In the genomic region with DNA sequence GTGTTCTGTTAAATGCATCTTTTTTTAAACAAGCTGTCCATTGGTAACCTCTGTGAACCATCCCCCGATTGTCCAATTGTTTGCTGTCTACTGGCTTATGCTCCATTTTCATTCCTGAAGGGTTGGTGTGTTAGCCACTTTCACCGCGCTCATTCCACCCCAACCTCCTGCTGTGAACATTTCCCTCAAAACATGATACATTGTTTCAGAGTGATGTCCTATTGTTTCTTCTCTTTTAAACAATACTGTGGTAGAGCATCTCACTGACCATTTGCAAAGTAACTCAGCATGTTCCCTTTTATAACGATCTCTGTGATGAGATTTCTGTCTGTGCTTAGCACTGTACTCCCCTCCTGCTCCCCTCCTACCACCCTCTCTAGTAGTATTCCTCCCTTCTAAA, we compare ENCODE assay signal across 24 mouse cellular contexts.
DNase-seq lines count a peak whose midpoint lies in the region; ATAC-seq lines count a peak whose summit lies in the region.
"Had no signal": no experiment of that assay in that cellular context is flagged by ENCODE, and none has a peak within 500 bp of the region (broad histone marks: within the 10 kb centered on the region; RNA-seq: fewer than 3 reads in every experiment).

No protein-coding gene starts in this region.

- H3K4me3 ChIP-seq in forebrain, embryonic 10.5 days, result no peak overlapping the region
- no peak overlapping the region for H3K4me3 ChIP-seq in forebrain, embryonic 12.5 days (replicated peaks)
- H3K4me3 ChIP-seq: embryonic facial prominence, embryonic 10.5 days; embryonic facial prominence, embryonic 12.5 days; forebrain, embryonic 13.5 days; forebrain, embryonic 15.5 days had no signal

- H3K4me1 ChIP-seq in forebrain, embryonic 10.5 days, result peaks cover 11% of the 10 kb centered on the region
- peaks cover 6% of the 10 kb centered on the region; the same call in 1 of the 2 replicates for H3K4me1 ChIP-seq in forebrain, embryonic 12.5 days
- H3K4me1 ChIP-seq: embryonic facial prominence, embryonic 10.5 days; embryonic facial prominence, embryonic 12.5 days; forebrain, embryonic 13.5 days; forebrain, embryonic 15.5 days had no signal

- no peaks in the 10 kb centered on the region for H3K36me3 ChIP-seq in forebrain, embryonic 10.5 days (replicated peaks)
- no peaks in the 10 kb centered on the region for H3K36me3 ChIP-seq in forebrain, embryonic 12.5 days (replicated peaks)
- H3K36me3 ChIP-seq: embryonic facial prominence, embryonic 10.5 days; embryonic facial prominence, embryonic 12.5 days; forebrain, embryonic 15.5 days had no signal

- no peaks in the 10 kb centered on the region for H3K9me3 ChIP-seq in forebrain, embryonic 10.5 days
- no peaks in the 10 kb centered on the region for H3K9me3 ChIP-seq in forebrain, embryonic 12.5 days
- H3K9me3 ChIP-seq: embryonic facial prominence, embryonic 10.5 days; embryonic facial prominence, embryonic 12.5 days; forebrain, embryonic 13.5 days; forebrain, embryonic 15.5 days had no signal

- 0 out of 2 replicates have a peak overlapping the region, but pooled peaks have one; percentile 2 for H3K27ac ChIP-seq in forebrain, embryonic 10.5 days
- H3K27ac ChIP-seq in forebrain, embryonic 12.5 days, result no peak overlapping the region
- H3K27ac ChIP-seq: embryonic facial prominence, embryonic 10.5 days; embryonic facial prominence, embryonic 12.5 days; forebrain, embryonic 13.5 days; forebrain, embryonic 15.5 days had no signal

- H3K27me3 ChIP-seq in forebrain, embryonic 10.5 days (ENCODE audit: poor library complexity, severe bottlenecking), result peaks cover 3% of the 10 kb centered on the region; the same call in 1 of the 2 replicates
- H3K27me3 ChIP-seq in forebrain, embryonic 12.5 days, result no peaks in the 10 kb centered on the region
- H3K27me3 ChIP-seq: embryonic facial prominence, embryonic 12.5 days; forebrain, embryonic 15.5 days; Patski had no signal

- H3K9ac ChIP-seq in forebrain, embryonic 12.5 days, result no peak overlapping the region
- H3K9ac ChIP-seq: embryonic facial prominence, embryonic 12.5 days; forebrain, embryonic 13.5 days; forebrain, embryonic 15.5 days; forebrain, postnatal 0 days had no signal

- DNase-seq in forebrain, embryonic 10.5 days (ENCODE audit: extremely low spot score, low spot score), result no peak
- DNase-seq in retina, postnatal 1 day, result peak; percentile 24
- DNase-seq in retina, embryonic 14.5 days (ENCODE audit: low spot score), result no peak
- DNase-seq in Muller cell, postnatal 12 days (ENCODE audit: inconsistent ontology term), result peak; percentile 60
- peak; percentile 83 for DNase-seq in ZHBTc4 (ENCODE audit: low read depth, low spot score)
- no peak for DNase-seq in spleen, adult 18-20 months
- DNase-seq: adrenal gland, adult 8-10 months; adrenal gland, postnatal 14 days; adrenal gland, postnatal 36 days; B cell, adult 2 months; cerebellum, adult 11-12 months; cerebellum, adult 2 months; cerebellum, adult 9-10 months; cerebellum, postnatal 10 days; cerebellum, postnatal 25 days; forebrain, postnatal 0 days had no signal

- H3K4me2 ChIP-seq in forebrain, embryonic 12.5 days, result no peak overlapping the region
- H3K4me2 ChIP-seq: embryonic facial prominence, embryonic 12.5 days; forebrain, embryonic 13.5 days; forebrain, embryonic 15.5 days had no signal

- WGBS in forebrain, embryonic 10.5 days, result 71% methylated on average over 4 of the region's 4 CpGs
- WGBS in forebrain, embryonic 12.5 days, result 74% methylated on average over 4 of the region's 4 CpGs

- no peak for ATAC-seq in forebrain, embryonic 12.5 days (ENCODE audit: low FRiP score)
- no peak for ATAC-seq in CD4-positive, CD25-positive, alpha-beta regulatory T cell, adult 4 months
- ATAC-seq: activated CD4-positive, CD25-positive, alpha-beta regulatory T cell, adult 4 months; forebrain, embryonic 13.5 days; forebrain, embryonic 15.5 days; forebrain, postnatal 0 days; Patski had no signal

Comparison
In these comparisons a context has a peak if more than half of its experiments do, and no peak if none do; other contexts are left out.
1. DNase-seq: peak in retina, postnatal 1 day (single experiment), Muller cell, postnatal 12 days (single experiment) and ZHBTc4 (single experiment); none in forebrain, embryonic 10.5 days (single experiment), retina, embryonic 14.5 days (single experiment) and spleen, adult 18-20 months (0 of 2).